Mouse (Mus musculus): ENCODE results near the gene Fbxw17. TPM values are rescaled to one million over a fixed set of nuclear protein-coding genes. Genes with fewer than 3 reads are reported as not detected.
A peak's percentile ranks its signal among the peaks of the same experiment; 100 is the strongest.
"Not testable (repeated sequence)": the region's sequence is repeated elsewhere in the genome, so short reads cannot be mapped to it uniquely, and the experiment has no call there.

The Fbxw17 gene
- polyA plus RNA-seq, 1 experiment from 2014 or later: 29.7 TPM

- H3K27me3 ChIP-seq (replicated peaks; ENCODE audit: control insufficient read depth, insufficient read depth, low read length): no peaks in the 10 kb centered on the region
- no peaks in the 10 kb centered on the region for H3K4me1 ChIP-seq (ENCODE audit: control insufficient read depth, insufficient read depth, low read length)
- no peak overlapping the region for H3K4me2 ChIP-seq (ENCODE audit: low read length)
- no peaks in the 10 kb centered on the region for H3K36me3 ChIP-seq (ENCODE audit: control insufficient read depth, insufficient read depth, low read length)
- no peaks in the 10 kb centered on the region for H3K9me3 ChIP-seq (replicated peaks; ENCODE audit: control insufficient read depth, low read length)
- DNase-seq (ENCODE audit: low spot score) (no peak), ATAC-seq (no peak)
- no peak overlapping the region for H3K27ac ChIP-seq (ENCODE audit: low read depth, low read length)
- no peak overlapping the region for H3K9ac ChIP-seq (ENCODE audit: low read length)
- 60% methylated on average over 4 of the region's 4 CpGs for WGBS
- H3K4me3 ChIP-seq (ENCODE audit: low read depth, low read length): no peak overlapping the region
Measured at GRCm38 (mm10) chr13:50445261-50445660, 27.6 kb downstream of the Fbxw17 start.

- not testable (repeated sequence) for H3K36me3 ChIP-seq (ENCODE audit: control insufficient read depth, insufficient read depth, low read length); H3K27ac ChIP-seq (ENCODE audit: low read depth, low read length); ATAC-seq; DNase-seq (ENCODE audit: low spot score); H3K4me2 ChIP-seq (ENCODE audit: low read length); H3K27me3 ChIP-seq (replicated peaks; ENCODE audit: control insufficient read depth, insufficient read depth, low read length); H3K4me3 ChIP-seq (ENCODE audit: low read depth, low read length); H3K9me3 ChIP-seq (replicated peaks; ENCODE audit: control insufficient read depth, low read length); H3K4me1 ChIP-seq (ENCODE audit: control insufficient read depth, insufficient read depth, low read length); H3K9ac ChIP-seq (ENCODE audit: low read length)
- 78% methylated on average over 9 of the region's 9 CpGs for WGBS
Measured at GRCm38 (mm10) chr13:50452266-50452665, 34.6 kb downstream of the Fbxw17 start.

- Histone ChIP-seq H3K4me1 (ENCODE audit: control insufficient read depth, insufficient read depth, low read length) (no peaks in the 10 kb centered on the region), H3K9ac (ENCODE audit: low read length) (no peak overlapping the region), H3K27ac (ENCODE audit: low read depth, low read length) (no peak overlapping the region), H3K4me2 (ENCODE audit: low read length) (no peak overlapping the region), H3K27me3 (replicated peaks; ENCODE audit: control insufficient read depth, insufficient read depth, low read length) (no peaks in the 10 kb centered on the region), H3K36me3 (ENCODE audit: control insufficient read depth, insufficient read depth, low read length) (no peaks in the 10 kb centered on the region), H3K9me3 (replicated peaks; ENCODE audit: control insufficient read depth, low read length) (no peaks in the 10 kb centered on the region), H3K4me3 (ENCODE audit: low read depth, low read length) (no peak overlapping the region)
- 29% methylated on average over 4 of the region's 4 CpGs for WGBS
- no peak for ATAC-seq
- DNase-seq (ENCODE audit: low spot score): no peak
Measured at GRCm38 (mm10) chr13:50453426-50453825, 35.8 kb downstream of the Fbxw17 start.

- not testable (repeated sequence) for H3K36me3 ChIP-seq (ENCODE audit: control insufficient read depth, insufficient read depth, low read length); H3K9me3 ChIP-seq (replicated peaks; ENCODE audit: control insufficient read depth, low read length); H3K27me3 ChIP-seq (replicated peaks; ENCODE audit: control insufficient read depth, insufficient read depth, low read length); ATAC-seq; H3K4me3 ChIP-seq (ENCODE audit: low read depth, low read length); H3K4me2 ChIP-seq (ENCODE audit: low read length); H3K27ac ChIP-seq (ENCODE audit: low read depth, low read length); DNase-seq (ENCODE audit: low spot score); H3K4me1 ChIP-seq (ENCODE audit: control insufficient read depth, insufficient read depth, low read length); H3K9ac ChIP-seq (ENCODE audit: low read length)
- WGBS: 53% methylated on average over 2 of the region's 2 CpGs
Measured at GRCm38 (mm10) chr13:50460433-50460832, 42.8 kb downstream of the Fbxw17 start.

GRCm38 (mm10) chr13:50464621-50465562 is 47.2 kb downstream of the Fbxw17 start:
- ATAC-seq (0 out of 2 replicates have a peak, but pooled peaks have one; percentile 15), DNase-seq (ENCODE audit: low spot score) (peak; percentile 13)
- Histone ChIP-seq H3K4me2 (ENCODE audit: low read length) (peak overlapping the region; percentile 38), H3K4me1 (ENCODE audit: control insufficient read depth, insufficient read depth, low read length) (no peaks in the 10 kb centered on the region), H3K9ac (ENCODE audit: low read length) (0 out of 2 replicates have a peak overlapping the region, but pooled peaks have one; percentile 29), H3K36me3 (ENCODE audit: control insufficient read depth, insufficient read depth, low read length) (no peaks in the 10 kb centered on the region), H3K27ac (ENCODE audit: low read depth, low read length) (no peak overlapping the region), H3K9me3 (replicated peaks; ENCODE audit: control insufficient read depth, low read length) (no peaks in the 10 kb centered on the region), H3K27me3 (replicated peaks; ENCODE audit: control insufficient read depth, insufficient read depth, low read length) (no peaks in the 10 kb centered on the region), H3K4me3 (ENCODE audit: low read depth, low read length) (peak overlapping the region; percentile 16; the same call in 1 of the 2 replicates)
- WGBS: 46% methylated on average over 27 of the region's 27 CpGs

- WGBS: 87% methylated on average over 4 of the region's 4 CpGs
Measured at GRCm38 (mm10) chr13:50467007-50467406, 49.3 kb downstream of the Fbxw17 start, which contains the start of gene Nutm2. TSS of gene Nutm2 (plus strand) at chr13:50467307.

More at GRCm38 (mm10) chr13:50467007-50467406, 49.3 kb downstream of the Fbxw17 start, which contains the start of gene Nutm2:
- H3K27ac ChIP-seq (ENCODE audit: low read depth, low read length): no peak within 1 kb of the TSS
- no peak within 1 kb of the TSS for H3K9ac ChIP-seq (ENCODE audit: low read length)
- DNase-seq (ENCODE audit: low spot score): no peak
- no peaks in the 10 kb centered on the region for H3K27me3 ChIP-seq (replicated peaks; ENCODE audit: control insufficient read depth, insufficient read depth, low read length)
- no peak within 1 kb of the TSS for H3K4me3 ChIP-seq (ENCODE audit: low read depth, low read length)
- no peaks in the 10 kb centered on the region for H3K4me1 ChIP-seq (ENCODE audit: control insufficient read depth, insufficient read depth, low read length)
- H3K4me2 ChIP-seq (ENCODE audit: low read length): no peak within 1 kb of the TSS
- no peaks in the 10 kb centered on the region for H3K9me3 ChIP-seq (replicated peaks; ENCODE audit: control insufficient read depth, low read length)
- no peaks in the 10 kb centered on the region for H3K36me3 ChIP-seq (ENCODE audit: control insufficient read depth, insufficient read depth, low read length)
- ATAC-seq: no peak

Other genes starting within 250 kb of the Fbxw17 start
- gene Gm906, start 167.6 kb upstream of the Fbxw17 start, polyA plus RNA-seq (2014; fragmentation: Nextera tagmentation; extraction: Ambion mirVana): not detected in 2 replicates
- not detected in 2 replicates for gene Gm47429, start 26.0 kb downstream of the Fbxw17 start, polyA plus RNA-seq (2014; fragmentation: Nextera tagmentation; extraction: Ambion mirVana)
- not detected in 2 replicates for gene Nutm2, start 49.4 kb downstream of the Fbxw17 start, polyA plus RNA-seq (2014; fragmentation: Nextera tagmentation; extraction: Ambion mirVana)
- gene Gm904, start 225.4 kb downstream of the Fbxw17 start, polyA plus RNA-seq (2014; fragmentation: Nextera tagmentation; extraction: Ambion mirVana): not detected in 2 replicates

All from forebrain, embryonic 14.5 days (tissue).